Mouse (Mus musculus): ENCODE results near the gene Mapkapk2. TPM values are rescaled to one million over a fixed set of nuclear protein-coding genes. Genes with fewer than 3 reads are reported as not detected.

The Mapkapk2 gene
- polyA plus RNA-seq, 1 experiment from 2014 or later, result 10.8 TPM

DNA sequence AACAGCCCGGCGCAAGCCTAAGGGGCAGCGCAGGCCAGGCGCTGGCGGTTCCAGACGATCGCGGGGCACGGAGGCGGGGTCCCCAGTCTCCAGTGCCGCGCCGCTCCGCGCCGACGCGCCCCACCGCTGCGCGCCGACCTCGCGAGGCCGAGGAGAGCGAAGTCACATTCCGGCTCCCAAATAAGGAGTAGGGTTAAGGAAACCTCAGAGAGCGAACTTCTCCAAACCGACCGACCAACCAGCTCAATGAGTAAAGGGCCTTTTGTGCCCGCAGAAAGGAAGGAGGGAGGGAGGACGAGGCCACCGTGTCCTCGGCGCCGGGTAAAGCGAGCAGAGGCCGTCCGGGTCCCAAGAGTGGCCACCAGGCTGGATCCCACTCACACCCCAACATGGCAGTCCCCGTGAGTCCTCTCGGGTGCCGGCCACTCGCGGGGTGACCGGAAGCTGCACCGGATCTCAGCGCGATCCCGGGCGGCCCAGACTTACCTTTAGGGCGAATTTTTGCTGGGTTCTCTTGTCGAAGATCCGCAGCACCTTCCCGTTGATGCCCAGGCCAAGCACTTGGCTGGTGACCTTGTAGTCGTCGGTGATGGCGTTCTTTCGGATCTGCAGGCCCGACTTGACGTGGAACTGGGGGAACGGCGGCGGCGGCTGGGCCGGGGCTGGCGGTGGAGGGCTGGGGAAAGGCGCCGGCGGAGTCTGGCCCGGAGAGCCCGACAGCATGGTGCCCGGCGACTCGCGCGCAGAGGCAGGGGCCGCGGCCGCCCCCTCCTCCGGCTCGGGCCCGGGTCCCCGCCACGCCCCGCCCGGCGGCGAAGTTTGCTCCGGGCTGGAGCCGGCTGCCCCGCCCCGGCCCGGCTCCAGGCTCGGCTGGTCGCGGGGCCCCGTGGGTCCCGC is 575 bp downstream of the Mapkapk2 start:
- H3K36me3 ChIP-seq (ENCODE audit: control insufficient read depth, insufficient read depth), result no peaks in the 10 kb centered on the region
- ATAC-seq (ENCODE audit: low read depth), result peak; percentile 26
- peaks cover 25% of the 10 kb centered on the region for H3K4me1 ChIP-seq (ENCODE audit: control insufficient read depth, low read depth, low read length)
- H3K4me3 ChIP-seq (ENCODE audit: low read depth, low read length), result peak overlapping the region; percentile 80
- no peaks in the 10 kb centered on the region for H3K9me3 ChIP-seq (replicated peaks; ENCODE audit: control insufficient read depth, low read length)
- H3K9ac ChIP-seq (ENCODE audit: low read depth, low read length), result peak overlapping the region; percentile 80
- peak overlapping the region; percentile 83 for H3K27ac ChIP-seq (ENCODE audit: low read length)
- peak overlapping the region; percentile 87 for H3K4me2 ChIP-seq (ENCODE audit: low read depth, low read length)
- peaks cover 8% of the 10 kb centered on the region for H3K27me3 ChIP-seq (ENCODE audit: control insufficient read depth, insufficient read depth, low read depth, low read length)
- under 1% methylated on average over 93 of the region's 98 CpGs for WGBS (ENCODE audit: insufficient replicate concordance)

DNA sequence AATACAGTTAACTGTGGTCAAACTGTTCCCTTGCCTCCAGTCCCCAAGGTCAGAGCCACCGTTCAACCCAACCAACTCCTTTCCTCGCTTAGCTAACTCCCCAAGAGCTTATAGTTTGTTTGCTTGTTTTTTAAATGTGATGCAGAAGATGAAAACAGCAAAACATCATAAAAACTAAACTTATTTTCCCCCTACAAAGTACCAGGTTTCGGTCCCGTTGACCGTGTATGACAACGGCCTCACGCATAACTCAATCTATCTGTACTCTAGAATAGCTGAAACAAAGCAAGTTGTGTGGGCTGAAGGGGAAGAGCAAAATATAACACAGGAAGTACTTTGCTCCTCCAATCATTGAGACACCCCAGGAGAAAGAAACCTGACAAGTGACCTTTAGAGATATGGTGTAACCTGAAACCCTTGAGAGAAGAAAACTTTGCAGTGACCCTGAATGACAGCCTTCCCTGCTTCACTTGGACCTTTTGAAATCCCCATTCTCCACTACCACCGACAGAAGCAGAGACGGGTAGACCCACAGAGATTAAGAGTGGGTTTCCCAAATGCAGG is 1.4 kb downstream of the Mapkapk2 start:
- H3K4me2 ChIP-seq (ENCODE audit: low read depth, low read length), result peak overlapping the region; percentile 87
- H3K27me3 ChIP-seq (ENCODE audit: control insufficient read depth, insufficient read depth, low read depth, low read length), result peaks cover 8% of the 10 kb centered on the region
- WGBS (ENCODE audit: insufficient replicate concordance), result 10% methylated on average over 9 of the region's 9 CpGs
- H3K4me1 ChIP-seq (ENCODE audit: control insufficient read depth, low read depth, low read length), result peaks cover 29% of the 10 kb centered on the region
- H3K36me3 ChIP-seq (ENCODE audit: control insufficient read depth, insufficient read depth), result no peaks in the 10 kb centered on the region
- peak overlapping the region; percentile 83 for H3K27ac ChIP-seq (ENCODE audit: low read length)
- ATAC-seq (ENCODE audit: low read depth), result no peak
- peak overlapping the region; percentile 80 for H3K4me3 ChIP-seq (ENCODE audit: low read depth, low read length)
- peak overlapping the region; percentile 80 for H3K9ac ChIP-seq (ENCODE audit: low read depth, low read length)
- H3K9me3 ChIP-seq (replicated peaks; ENCODE audit: control insufficient read depth, low read length), result no peaks in the 10 kb centered on the region

DNA sequence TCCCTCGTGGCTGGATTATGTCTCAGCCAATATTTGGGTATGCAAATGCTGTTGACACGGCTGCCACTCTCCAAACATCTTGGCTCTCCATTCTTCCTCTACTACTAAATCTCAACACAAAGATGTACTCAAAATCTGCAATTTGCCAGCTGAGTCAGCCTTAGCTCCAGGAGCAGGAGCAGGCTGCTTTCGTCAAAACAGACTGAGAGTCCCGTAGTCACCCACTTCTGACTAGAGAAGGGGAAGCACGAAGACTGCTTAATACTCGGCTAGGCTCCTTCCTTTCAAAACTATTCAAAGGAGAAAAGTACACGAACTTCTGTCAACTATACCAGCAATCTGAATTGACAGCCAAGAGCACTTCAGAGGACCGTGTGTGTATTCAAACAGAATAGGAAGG is 2.1 kb downstream of the Mapkapk2 start:
- H3K9ac ChIP-seq (ENCODE audit: low read depth, low read length), result no peak overlapping the region
- H3K4me3 ChIP-seq (ENCODE audit: low read depth, low read length), result peak overlapping the region; percentile 80
- no peaks in the 10 kb centered on the region for H3K36me3 ChIP-seq (ENCODE audit: control insufficient read depth, insufficient read depth)
- H3K9me3 ChIP-seq (replicated peaks; ENCODE audit: control insufficient read depth, low read length), result no peaks in the 10 kb centered on the region
- ATAC-seq (ENCODE audit: low read depth), result no peak
- peak overlapping the region; percentile 87 for H3K4me2 ChIP-seq (ENCODE audit: low read depth, low read length)
- H3K4me1 ChIP-seq (ENCODE audit: control insufficient read depth, low read depth, low read length), result peaks cover 36% of the 10 kb centered on the region
- peaks cover 8% of the 10 kb centered on the region for H3K27me3 ChIP-seq (ENCODE audit: control insufficient read depth, insufficient read depth, low read depth, low read length)
- WGBS (ENCODE audit: insufficient replicate concordance), result 21% methylated on average over 8 of the region's 8 CpGs
- H3K27ac ChIP-seq (ENCODE audit: low read length), result no peak overlapping the region

DNA sequence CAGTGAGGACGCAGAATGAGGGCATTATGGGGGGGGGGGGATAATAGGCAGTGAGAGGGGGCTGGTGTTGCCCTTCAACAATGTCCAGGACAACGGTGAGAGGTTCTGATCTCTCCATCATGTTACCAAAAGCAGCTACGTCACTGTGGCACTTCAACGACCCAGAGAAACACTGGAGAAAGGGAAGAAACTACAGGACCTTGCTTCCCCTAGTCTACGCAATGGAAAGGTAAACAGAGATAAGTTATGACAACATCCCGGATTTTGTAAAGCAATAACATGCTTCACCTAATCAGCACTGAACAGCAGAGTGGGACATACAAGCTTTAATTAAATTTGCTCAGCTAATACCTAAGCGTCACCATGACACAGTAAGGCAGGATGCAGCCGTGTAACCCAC is 3.7 kb downstream of the Mapkapk2 start:
- Histone ChIP-seq H3K27ac (ENCODE audit: low read length) (no peak overlapping the region), H3K4me2 (ENCODE audit: low read depth, low read length) (no peak overlapping the region), H3K4me1 (ENCODE audit: control insufficient read depth, low read depth, low read length) (peaks cover 49% of the 10 kb centered on the region), H3K4me3 (ENCODE audit: low read depth, low read length) (no peak overlapping the region), H3K9ac (ENCODE audit: low read depth, low read length) (no peak overlapping the region), H3K27me3 (ENCODE audit: control insufficient read depth, insufficient read depth, low read depth, low read length) (peaks cover 8% of the 10 kb centered on the region), H3K36me3 (ENCODE audit: control insufficient read depth, insufficient read depth) (no peaks in the 10 kb centered on the region), H3K9me3 (replicated peaks; ENCODE audit: control insufficient read depth, low read length) (no peaks in the 10 kb centered on the region)
- 66% methylated on average over 8 of the region's 8 CpGs for WGBS (ENCODE audit: insufficient replicate concordance)
- ATAC-seq (ENCODE audit: low read depth), result no peak

DNA sequence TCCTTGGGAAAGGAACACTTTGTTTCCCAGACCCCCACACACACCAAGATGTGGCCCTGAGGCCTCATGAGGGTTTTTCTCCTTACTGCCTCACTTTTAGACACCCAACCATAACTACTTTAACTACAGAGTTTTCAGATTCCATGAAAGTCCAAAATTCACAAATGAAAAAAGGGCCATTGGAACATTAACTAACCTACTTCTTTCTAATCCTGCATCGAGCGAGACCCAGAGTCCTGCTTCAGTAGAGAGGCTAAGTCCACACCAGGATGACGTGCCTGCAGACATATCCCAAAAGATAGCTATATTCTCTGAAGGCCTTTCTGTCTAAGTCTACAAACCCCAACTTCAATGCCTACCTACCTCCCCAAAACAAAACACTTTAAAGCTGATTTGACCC is 4.8 kb downstream of the Mapkapk2 start:
- no peak overlapping the region for H3K4me2 ChIP-seq (ENCODE audit: low read depth, low read length)
- H3K9me3 ChIP-seq (replicated peaks; ENCODE audit: control insufficient read depth, low read length), result no peaks in the 10 kb centered on the region
- H3K27me3 ChIP-seq (ENCODE audit: control insufficient read depth, insufficient read depth, low read depth, low read length), result peaks cover 8% of the 10 kb centered on the region
- ATAC-seq (ENCODE audit: low read depth), result no peak
- H3K4me1 ChIP-seq (ENCODE audit: control insufficient read depth, low read depth, low read length), result peaks cover 49% of the 10 kb centered on the region
- H3K27ac ChIP-seq (ENCODE audit: low read length), result no peak overlapping the region
- no peak overlapping the region for H3K4me3 ChIP-seq (ENCODE audit: low read depth, low read length)
- WGBS (ENCODE audit: insufficient replicate concordance), result 73% methylated on average over 3 of the region's 3 CpGs
- no peak overlapping the region for H3K9ac ChIP-seq (ENCODE audit: low read depth, low read length)
- H3K36me3 ChIP-seq (ENCODE audit: control insufficient read depth, insufficient read depth), result no peaks in the 10 kb centered on the region

DNA sequence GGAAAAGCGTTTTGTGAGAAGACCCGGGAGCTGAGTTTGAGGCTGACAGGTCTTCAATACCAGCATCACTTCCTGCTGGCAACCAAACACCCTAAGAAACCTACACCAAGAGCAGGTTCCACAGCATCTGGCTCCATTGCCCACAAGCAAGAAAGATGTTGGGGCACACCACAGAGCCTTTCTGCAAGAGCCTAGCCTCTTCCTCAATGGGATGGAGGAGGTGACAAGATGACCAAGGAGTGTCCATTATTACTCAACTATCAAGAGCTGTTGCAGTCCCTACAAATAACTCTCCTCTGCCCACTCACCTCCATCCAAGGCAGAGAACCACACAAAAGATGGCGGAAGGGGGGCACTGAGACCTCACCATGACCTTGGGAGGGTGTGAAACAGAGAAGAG is 5.5 kb downstream of the Mapkapk2 start:
- no peak overlapping the region for H3K9ac ChIP-seq (ENCODE audit: low read depth, low read length)
- H3K4me2 ChIP-seq (ENCODE audit: low read depth, low read length), result no peak overlapping the region
- no peaks in the 10 kb centered on the region for H3K36me3 ChIP-seq (ENCODE audit: control insufficient read depth, insufficient read depth)
- H3K9me3 ChIP-seq (replicated peaks; ENCODE audit: control insufficient read depth, low read length), result no peaks in the 10 kb centered on the region
- peaks cover 8% of the 10 kb centered on the region for H3K27me3 ChIP-seq (ENCODE audit: control insufficient read depth, insufficient read depth, low read depth, low read length)
- H3K27ac ChIP-seq (ENCODE audit: low read length), result no peak overlapping the region
- no peak for ATAC-seq (ENCODE audit: low read depth)
- H3K4me3 ChIP-seq (ENCODE audit: low read depth, low read length), result no peak overlapping the region
- WGBS (ENCODE audit: insufficient replicate concordance), result 53% methylated on average over 3 of the region's 3 CpGs
- H3K4me1 ChIP-seq (ENCODE audit: control insufficient read depth, low read depth, low read length), result peaks cover 51% of the 10 kb centered on the region

DNA sequence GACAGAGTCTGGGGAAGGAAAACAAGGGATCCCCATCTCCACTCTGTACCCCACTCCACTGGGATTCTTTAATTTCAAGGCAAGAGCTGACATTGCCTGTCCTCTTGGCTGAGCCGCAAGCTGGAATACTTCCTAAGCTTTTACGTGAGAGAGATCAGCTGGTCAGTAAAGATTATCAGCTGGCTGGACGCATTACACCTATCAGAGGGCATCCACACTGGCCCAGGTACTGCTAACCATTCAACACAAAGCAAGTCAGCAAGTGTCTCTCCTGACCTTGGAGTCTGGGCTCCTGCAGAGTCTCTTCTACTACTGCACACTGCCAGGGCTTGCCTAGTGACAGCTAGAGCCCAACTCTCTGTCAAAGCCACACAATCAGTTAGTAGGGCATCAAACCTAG is 6.1 kb downstream of the Mapkapk2 start:
- H3K27ac ChIP-seq (ENCODE audit: low read length), result no peak overlapping the region
- no peaks in the 10 kb centered on the region for H3K36me3 ChIP-seq (ENCODE audit: control insufficient read depth, insufficient read depth)
- peaks cover 51% of the 10 kb centered on the region for H3K4me1 ChIP-seq (ENCODE audit: control insufficient read depth, low read depth, low read length)
- H3K9me3 ChIP-seq (replicated peaks; ENCODE audit: control insufficient read depth, low read length), result no peaks in the 10 kb centered on the region
- no peak overlapping the region for H3K4me2 ChIP-seq (ENCODE audit: low read depth, low read length)
- H3K9ac ChIP-seq (ENCODE audit: low read depth, low read length), result no peak overlapping the region
- peaks cover 3% of the 10 kb centered on the region for H3K27me3 ChIP-seq (ENCODE audit: control insufficient read depth, insufficient read depth, low read depth, low read length)
- no peak for ATAC-seq (ENCODE audit: low read depth)
- no peak overlapping the region for H3K4me3 ChIP-seq (ENCODE audit: low read depth, low read length)
- WGBS (ENCODE audit: insufficient replicate concordance), result 62% methylated on average over 3 of the region's 3 CpGs

DNA sequence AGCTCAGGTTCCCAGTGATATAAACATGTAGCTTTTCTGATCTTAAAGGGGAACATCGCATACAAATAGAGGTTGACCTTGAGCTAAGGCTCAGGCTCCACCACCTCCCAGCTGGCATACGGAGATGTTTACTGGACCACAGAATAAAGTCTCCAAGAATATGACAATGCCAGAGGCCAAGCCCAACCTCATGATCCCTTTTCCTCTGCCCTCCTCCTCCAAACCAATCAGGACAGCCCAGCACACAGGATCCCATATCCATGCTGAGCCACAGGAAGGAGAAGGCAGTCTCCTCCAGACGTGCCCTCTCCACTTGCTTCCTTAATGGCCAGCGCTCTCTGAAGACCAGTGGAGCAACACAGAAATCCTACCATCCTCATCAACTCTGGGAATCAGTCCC is 6.7 kb downstream of the Mapkapk2 start:
- Histone ChIP-seq H3K4me3 (ENCODE audit: low read depth, low read length) (no peak overlapping the region), H3K9ac (ENCODE audit: low read depth, low read length) (no peak overlapping the region; the same call in 1 of the 2 replicates), H3K9me3 (replicated peaks; ENCODE audit: control insufficient read depth, low read length) (no peaks in the 10 kb centered on the region), H3K27ac (ENCODE audit: low read length) (0 out of 2 replicates have a peak overlapping the region, but pooled peaks have one; percentile 9), H3K4me2 (ENCODE audit: low read depth, low read length) (no peak overlapping the region), H3K4me1 (ENCODE audit: control insufficient read depth, low read depth, low read length) (peaks cover 55% of the 10 kb centered on the region), H3K27me3 (ENCODE audit: control insufficient read depth, insufficient read depth, low read depth, low read length) (no peaks in the 10 kb centered on the region), H3K36me3 (ENCODE audit: control insufficient read depth, insufficient read depth) (no peaks in the 10 kb centered on the region)
- ATAC-seq (ENCODE audit: low read depth), result no peak
- 53% methylated on average over 4 of the region's 4 CpGs for WGBS (ENCODE audit: insufficient replicate concordance)

DNA sequence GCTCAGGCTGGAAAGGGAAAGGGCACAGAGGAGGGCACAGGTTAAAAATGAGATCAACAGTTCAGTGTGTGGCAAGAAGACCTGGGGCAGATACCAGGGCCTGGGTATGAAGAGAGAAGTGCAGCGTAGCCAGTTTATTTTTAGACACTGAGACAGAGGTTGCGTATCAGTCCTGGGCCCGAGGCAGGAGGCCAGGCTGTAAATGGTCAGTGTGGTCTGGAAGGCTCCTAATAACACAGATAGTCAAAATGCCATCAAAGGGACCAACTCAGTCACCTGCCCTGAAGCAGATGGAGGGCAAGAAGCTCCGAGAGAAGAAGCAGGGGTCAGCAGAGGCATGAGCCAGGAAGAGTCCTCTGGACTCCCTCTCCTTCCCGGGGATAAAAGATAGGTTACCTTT is 7.4 kb downstream of the Mapkapk2 start:
- Histone ChIP-seq H3K4me2 (ENCODE audit: low read depth, low read length) (0 out of 2 replicates have a peak overlapping the region, but pooled peaks have one; percentile 5), H3K9me3 (replicated peaks; ENCODE audit: control insufficient read depth, low read length) (no peaks in the 10 kb centered on the region), H3K4me3 (ENCODE audit: low read depth, low read length) (no peak overlapping the region), H3K9ac (ENCODE audit: low read depth, low read length) (no peak overlapping the region; the same call in 1 of the 2 replicates), H3K27me3 (ENCODE audit: control insufficient read depth, insufficient read depth, low read depth, low read length) (no peaks in the 10 kb centered on the region), H3K4me1 (ENCODE audit: control insufficient read depth, low read depth, low read length) (peaks cover 58% of the 10 kb centered on the region), H3K36me3 (ENCODE audit: control insufficient read depth, insufficient read depth) (no peaks in the 10 kb centered on the region), H3K27ac (ENCODE audit: low read length) (peak overlapping the region; percentile 47; the same call in 1 of the 2 replicates)
- ATAC-seq (ENCODE audit: low read depth), result no peak
- WGBS (ENCODE audit: insufficient replicate concordance), result 39% methylated on average over 5 of the region's 5 CpGs

All from liver, embryonic 16.5 days (tissue).